Mouse (Mus musculus) lung, embryonic 15.5 days (tissue): ENCODE results near the gene Fam171a1. TPM values are rescaled to one million over a fixed set of nuclear protein-coding genes. Genes with fewer than 3 reads are reported as not detected.
"Not testable (repeated sequence)": the region's sequence is repeated elsewhere in the genome, so short reads cannot be mapped to it uniquely, and the experiment has no call there.

Experiments used
- ATAC-seq: fragments of 200-750 bp; cut with Nextera tagmentation; 2 replicates; pipeline ENCODE4 v1.8.0; 2017; ENCODE audit warnings: moderate number of reproducible peaks, borderline replicate concordance; ENCODE audit not compliant: low FRiP score, low TSS enrichment; ENCODE audit errors: extremely low read depth
- H3K27ac ChIP-seq: fragments of 300-500 bp; sonication (generic); 2 replicates; pipeline ENCODE4 v1.5.1; 2015; ENCODE audit warnings: moderate library complexity, mild to moderate bottlenecking, inconsistent platforms
- H3K27me3 ChIP-seq: fragments of 300-500 bp; sonication (generic); 2 replicates; pipeline ENCODE4 v1.6.1; 2015; ENCODE audit warnings: inconsistent platforms
- H3K36me3 ChIP-seq: fragments of 300-500 bp; sonication (generic); 2 replicates; pipeline ENCODE4 v1.6.1; 2015; ENCODE audit warnings: inconsistent platforms
- H3K4me1 ChIP-seq: fragments of 300-500 bp; sonication (generic); 2 replicates; pipeline ENCODE4 v1.6.1; 2015; ENCODE audit warnings: inconsistent platforms
- H3K4me2 ChIP-seq: fragments of 300-500 bp; sonication (generic); 2 replicates; pipeline ENCODE4 v1.6.1; 2015; ENCODE audit warnings: inconsistent platforms, mild to moderate bottlenecking, moderate library complexity
- H3K4me3 ChIP-seq: fragments of 300-500 bp; sonication (generic); 2 replicates; pipeline ENCODE4 v1.5.1; 2015; ENCODE audit warnings: mild to moderate bottlenecking, inconsistent platforms
- H3K9ac ChIP-seq: fragments of 300-500 bp; sonication (generic); 2 replicates; pipeline ENCODE4 v1.6.1; 2015; ENCODE audit warnings: inconsistent platforms
- H3K9me3 ChIP-seq: fragments of 300-500 bp; sonication (generic); 2 replicates; pipeline ENCODE4 v1.6.1; 2016; ENCODE audit warnings: inconsistent platforms
- WGBS: fragments of 180-500 bp; shearing (Covaris S2); methylation state at CpG from one replicate; pipeline ENCODE4 v1.1.7; 2015; 5-methylcytosine and 5-hydroxymethylcytosine counted together
- polyA plus RNA-seq: library from polyadenylated mRNA; unstranded; fragments of >200 nt; fragmentation: Nextera tagmentation; extraction: Ambion mirVana; gene quantifications from 2 replicates; pipeline ENCODE4 v1.2.1, GENCODE M21; 2015

Fam171a1 gene
- polyA plus RNA-seq: 51.7 and 56.2 TPM in 2 replicates

DNA sequence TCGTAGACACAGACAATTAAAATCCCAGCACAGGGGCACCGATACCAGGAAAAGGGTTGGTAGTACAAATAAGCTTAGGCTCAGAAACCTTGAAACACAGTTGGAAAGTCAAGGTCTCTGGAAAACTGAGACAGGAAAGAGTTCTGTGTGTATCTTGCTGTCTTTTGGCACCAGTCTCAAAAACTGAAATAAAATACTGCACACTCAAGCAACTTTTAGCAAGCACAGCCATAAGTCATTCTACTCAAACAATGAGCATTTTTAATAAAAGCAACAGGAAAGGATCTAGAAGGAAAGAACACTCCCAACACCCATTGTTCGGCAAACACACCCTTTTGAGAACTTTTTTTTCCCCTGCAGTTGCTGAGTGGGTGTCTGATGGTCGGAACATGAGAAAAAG lies at the start of gene Fam171a1:
Gene Fam171a1 (plus strand): TSS at position 359 of the 400 bp plus-strand sequence.
- ATAC-seq: no peak
- H3K9me3 ChIP-seq: no peaks in the 10 kb centered on the region
- peak within 1 kb of the TSS; percentile 64 for H3K27ac ChIP-seq
- 0 out of 2 replicates have a peak within 1 kb of the TSS, but pooled peaks have one; percentile 5 for H3K4me3 ChIP-seq
- H3K4me1 ChIP-seq: no peaks in the 10 kb centered on the region
- no peak within 1 kb of the TSS for H3K9ac ChIP-seq
- H3K36me3 ChIP-seq: no peaks in the 10 kb centered on the region
- H3K27me3 ChIP-seq: no peaks in the 10 kb centered on the region
- 56% methylated on average over 4 of the region's 4 CpGs for whole genome bisulfite sequencing
- H3K4me2 ChIP-seq: no peak within 1 kb of the TSS; the same call in 1 of the 2 replicates

DNA sequence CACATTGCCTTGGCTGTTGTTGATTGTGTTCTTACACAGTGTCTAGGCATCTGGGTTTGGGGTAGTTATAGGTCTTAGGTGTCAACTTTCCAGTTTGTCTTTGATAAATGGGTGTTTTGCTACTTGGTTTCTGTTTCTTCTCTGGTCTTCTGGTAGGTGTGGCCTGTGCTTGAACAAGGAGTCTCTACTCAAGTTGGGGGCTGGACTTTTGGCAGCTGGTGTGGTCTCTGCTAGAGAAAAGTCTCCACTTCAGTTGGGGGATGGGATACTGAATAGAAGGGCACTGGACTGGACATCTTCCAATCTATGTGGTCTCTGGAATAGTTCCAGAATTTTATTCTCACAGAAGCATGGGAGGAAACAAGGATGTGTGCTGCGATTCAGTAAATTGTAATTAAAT lies 44.9 kb upstream of the Fam171a1 start:
- WGBS: 92% methylated on average over 1 of the region's 1 CpGs
- Histone ChIP-seq H3K27me3 (no peaks in the 10 kb centered on the region), H3K36me3 (no peaks in the 10 kb centered on the region), H3K27ac (no peak overlapping the region), H3K9ac (no peak overlapping the region), H3K4me3 (no peak overlapping the region), H3K4me1 (no peaks in the 10 kb centered on the region), H3K9me3 (0 out of 2 replicates have a peak, but pooled peaks cover 4% of the 10 kb centered on the region), H3K4me2 (no peak overlapping the region)
- ATAC-seq: no peak

DNA sequence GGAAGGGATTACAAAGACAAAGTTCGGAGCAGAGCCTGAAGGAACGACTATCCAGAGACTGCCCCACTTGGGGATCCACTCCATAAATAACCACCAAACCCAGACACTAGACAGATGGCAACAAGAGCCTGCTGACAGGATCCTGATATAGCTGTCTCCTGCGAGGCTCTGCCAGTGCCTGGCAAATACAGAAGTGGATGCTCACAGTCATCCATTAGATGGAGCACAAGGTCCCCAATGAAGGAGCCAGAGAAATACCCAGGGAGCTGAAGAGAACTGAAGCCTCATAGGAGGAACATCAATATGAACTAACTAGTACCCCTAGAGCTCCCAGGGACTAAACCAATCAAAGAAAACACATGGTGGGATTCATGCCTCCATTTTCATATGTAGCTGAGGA lies 25.7 kb upstream of the Fam171a1 start:
- H3K27ac ChIP-seq: not testable (repeated sequence)

DNA sequence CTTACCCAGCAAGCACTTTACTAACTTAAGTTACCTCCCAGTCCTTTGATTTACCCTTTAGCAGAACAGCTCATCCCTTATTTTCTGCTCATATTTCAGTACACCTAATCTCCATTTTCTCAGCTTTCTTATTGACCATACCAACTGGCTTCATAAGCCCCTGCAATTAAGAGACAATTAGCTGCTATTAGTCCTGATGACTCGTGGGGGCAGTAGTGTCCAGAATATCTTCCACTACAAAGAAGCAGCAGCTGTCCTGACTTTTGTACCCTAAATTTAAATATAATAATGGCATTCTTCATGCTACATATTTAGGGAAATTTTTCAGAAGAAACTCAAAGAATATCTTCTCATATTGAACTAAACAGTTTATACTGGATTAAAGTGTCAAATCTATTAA lies 24.8 kb upstream of the Fam171a1 start:
- Histone ChIP-seq H3K27ac (no peak overlapping the region), H3K27me3 (no peaks in the 10 kb centered on the region), H3K4me1 (no peaks in the 10 kb centered on the region), H3K4me3 (no peak overlapping the region), H3K9me3 (no peaks in the 10 kb centered on the region), H3K4me2 (no peak overlapping the region), H3K9ac (no peak overlapping the region), H3K36me3 (no peaks in the 10 kb centered on the region)
- 19% methylated on average over 1 of the region's 1 CpGs for WGBS
- ATAC-seq: no peak

More for the DNA sequence above, 25.7 kb upstream of the Fam171a1 start:
- not testable (repeated sequence) for H3K27me3 ChIP-seq, H3K9ac ChIP-seq, H3K4me1 ChIP-seq, H3K36me3 ChIP-seq, H3K4me3 ChIP-seq, H3K4me2 ChIP-seq, ATAC-seq, H3K9me3 ChIP-seq
- 76% methylated on average over 3 of the region's 3 CpGs for WGBS

DNA sequence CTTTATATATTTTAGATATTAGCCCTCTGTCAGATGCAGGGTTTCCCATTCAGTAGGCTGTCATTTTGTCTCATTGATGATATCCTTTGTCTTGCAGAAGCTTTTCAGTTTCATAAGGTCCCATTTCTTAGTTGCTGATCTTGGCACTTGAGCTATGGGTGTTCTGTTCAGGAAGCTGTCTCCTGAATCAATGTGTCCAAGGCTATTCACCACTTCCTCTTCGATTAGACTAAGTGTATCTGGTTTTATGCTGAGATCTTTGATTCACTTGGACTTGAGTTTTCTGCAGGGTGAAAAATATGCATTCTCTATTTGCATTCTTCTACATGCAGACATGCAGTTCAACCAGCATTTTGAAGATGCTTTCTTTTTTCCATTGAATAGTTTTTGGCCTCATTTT lies 17.9 kb upstream of the Fam171a1 start:
- Histone ChIP-seq H3K4me1 (no peaks in the 10 kb centered on the region), H3K36me3 (no peaks in the 10 kb centered on the region), H3K9ac (no peak overlapping the region), H3K9me3 (no peaks in the 10 kb centered on the region), H3K27ac (no peak overlapping the region), H3K4me3 (no peak overlapping the region), H3K4me2 (no peak overlapping the region), H3K27me3 (no peaks in the 10 kb centered on the region)
- WGBS: 57% methylated on average over 1 of the region's 1 CpGs
- no peak for ATAC-seq

DNA sequence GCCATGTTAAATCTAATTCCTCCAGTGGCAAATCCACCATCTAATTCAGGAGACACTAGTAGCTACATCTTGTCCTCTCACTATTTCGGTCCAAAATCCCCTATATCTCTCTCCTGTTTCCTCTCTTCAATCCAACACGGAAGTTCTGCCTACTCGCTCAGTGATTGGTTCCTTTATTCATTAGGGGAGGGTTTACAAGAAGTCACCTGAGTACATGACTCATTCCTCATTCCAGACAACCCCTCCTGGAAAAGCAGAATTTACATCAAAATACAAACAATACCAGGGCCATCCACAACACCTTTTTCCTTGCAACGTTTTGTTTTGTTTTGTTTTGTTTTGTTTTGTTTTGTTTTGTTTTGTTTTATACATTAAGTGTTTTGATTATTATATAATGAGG lies 14.1 kb upstream of the Fam171a1 start:
- Histone ChIP-seq H3K4me1 (no peaks in the 10 kb centered on the region), H3K9me3 (no peaks in the 10 kb centered on the region), H3K4me2 (no peak overlapping the region), H3K27me3 (no peaks in the 10 kb centered on the region), H3K9ac (no peak overlapping the region), H3K36me3 (no peaks in the 10 kb centered on the region), H3K4me3 (no peak overlapping the region), H3K27ac (no peak overlapping the region)
- no peak for ATAC-seq
- 71% methylated on average over 4 of the region's 4 CpGs for WGBS

DNA sequence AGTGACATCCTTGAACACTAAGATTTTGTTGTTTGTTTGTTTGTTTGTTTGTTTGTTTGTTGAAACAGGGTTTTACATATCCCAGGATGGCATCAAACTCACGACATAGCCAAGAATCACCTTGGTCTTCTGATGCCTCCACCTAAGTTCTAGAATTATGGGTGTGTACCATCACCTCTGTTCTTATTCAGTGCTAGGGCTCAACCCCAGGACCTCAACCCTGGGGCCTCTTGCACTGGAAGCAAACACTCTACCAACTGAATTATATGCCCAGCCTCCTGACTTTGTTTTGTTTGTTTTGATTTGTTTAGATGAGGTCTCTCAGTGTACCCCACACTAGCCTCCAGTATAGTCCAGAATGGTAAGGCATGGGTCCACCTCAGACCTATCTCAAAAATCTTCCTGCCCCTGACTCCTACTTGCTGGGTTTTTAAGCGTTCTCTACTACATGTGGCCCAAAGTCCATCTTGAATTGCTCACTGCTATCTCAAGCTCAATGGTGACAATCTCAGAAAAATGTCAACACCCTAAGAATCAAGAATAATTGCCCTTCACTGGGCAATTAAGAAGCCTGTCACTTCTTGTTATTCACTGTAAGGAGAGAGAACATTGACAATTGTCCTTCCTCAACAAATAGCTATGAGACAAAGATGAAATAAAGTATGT lies 12.6 kb upstream of the Fam171a1 start:
- no peaks in the 10 kb centered on the region for H3K36me3 ChIP-seq
- no peak overlapping the region for H3K27ac ChIP-seq
- H3K27me3 ChIP-seq: no peaks in the 10 kb centered on the region
- no peak for ATAC-seq
- no peaks in the 10 kb centered on the region for H3K4me1 ChIP-seq
- no peaks in the 10 kb centered on the region for H3K9me3 ChIP-seq
- no peak overlapping the region for H3K4me3 ChIP-seq
- no peak overlapping the region for H3K9ac ChIP-seq
- no peak overlapping the region for H3K4me2 ChIP-seq
- 76% methylated on average over 2 of the region's 2 CpGs for WGBS

DNA sequence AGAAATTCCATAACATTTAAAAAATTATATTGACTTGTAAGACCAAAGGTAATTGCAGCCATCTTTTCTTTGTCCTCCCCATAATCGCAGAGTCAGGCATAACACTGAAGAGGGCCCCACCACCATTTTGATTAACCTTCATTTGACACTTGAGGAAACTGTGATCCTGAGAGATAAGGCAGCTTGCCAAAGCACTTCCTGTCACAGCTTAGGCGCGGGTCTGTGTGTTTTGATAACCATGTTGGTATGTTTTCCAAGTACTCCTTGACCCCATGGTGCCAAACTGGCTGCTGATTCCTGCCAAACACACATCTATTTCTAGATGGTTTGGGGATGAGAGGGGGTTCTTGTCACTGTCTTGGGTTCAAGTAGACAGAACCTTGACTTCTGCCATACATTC lies 11.7 kb upstream of the Fam171a1 start:
- ATAC-seq: no peak
- H3K9ac ChIP-seq: no peak overlapping the region
- H3K4me3 ChIP-seq: no peak overlapping the region
- WGBS: 30% methylated on average over 3 of the region's 3 CpGs
- H3K4me1 ChIP-seq: no peaks in the 10 kb centered on the region
- no peaks in the 10 kb centered on the region for H3K27me3 ChIP-seq
- H3K9me3 ChIP-seq: no peaks in the 10 kb centered on the region
- H3K27ac ChIP-seq: no peak overlapping the region
- no peak overlapping the region for H3K4me2 ChIP-seq
- H3K36me3 ChIP-seq: no peaks in the 10 kb centered on the region

DNA sequence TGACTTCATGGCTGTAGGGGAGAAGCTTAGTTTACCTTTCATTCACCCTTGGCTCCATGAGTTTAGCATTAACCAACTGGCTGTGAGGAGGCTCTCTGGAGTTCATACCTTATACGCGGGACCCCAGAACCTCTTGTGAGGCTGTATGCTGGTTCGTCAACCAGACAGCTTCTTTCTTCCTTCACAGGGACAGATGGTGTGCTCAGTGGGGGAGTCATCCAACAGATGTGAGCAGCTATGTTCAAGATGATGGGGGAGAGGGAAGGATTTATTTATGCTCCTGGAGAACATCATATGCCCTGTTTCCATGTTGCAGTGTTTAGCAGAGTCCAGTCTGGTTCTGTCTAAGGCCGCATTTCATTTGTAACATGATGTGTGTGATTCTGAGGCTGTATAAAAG lies 6.6 kb upstream of the Fam171a1 start:
- no peak overlapping the region for H3K4me2 ChIP-seq
- ATAC-seq: no peak
- no peaks in the 10 kb centered on the region for H3K36me3 ChIP-seq
- WGBS: 76% methylated on average over 4 of the region's 4 CpGs
- no peak overlapping the region for H3K27ac ChIP-seq
- H3K9me3 ChIP-seq: no peaks in the 10 kb centered on the region
- H3K4me1 ChIP-seq: no peaks in the 10 kb centered on the region
- H3K27me3 ChIP-seq: no peaks in the 10 kb centered on the region
- H3K9ac ChIP-seq: no peak overlapping the region
- H3K4me3 ChIP-seq: no peak overlapping the region

DNA sequence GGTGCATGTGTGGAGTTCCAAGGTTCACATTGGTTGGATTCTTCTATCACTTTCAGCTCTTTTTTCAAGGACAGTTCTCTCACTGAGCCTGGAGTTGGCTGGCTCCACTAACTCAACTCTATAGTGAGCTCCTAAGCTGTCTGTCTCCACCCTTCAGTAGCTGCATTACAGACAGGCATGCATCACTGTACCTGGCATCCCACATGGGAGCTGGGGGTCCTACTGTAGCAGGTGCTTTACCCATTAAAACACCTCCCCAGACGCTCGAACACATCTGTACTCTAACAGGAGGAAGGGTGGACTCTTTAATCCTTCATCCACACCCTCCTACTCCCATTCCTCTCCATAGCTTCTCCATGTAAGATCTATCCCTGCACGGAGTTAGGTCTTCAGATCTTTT lies 5.6 kb upstream of the Fam171a1 start:
- Histone ChIP-seq H3K27ac (no peak overlapping the region; the same call in 1 of the 2 replicates), H3K4me3 (no peak overlapping the region), H3K36me3 (no peaks in the 10 kb centered on the region), H3K4me2 (no peak overlapping the region), H3K27me3 (no peaks in the 10 kb centered on the region), H3K9ac (no peak overlapping the region), H3K4me1 (no peaks in the 10 kb centered on the region), H3K9me3 (no peaks in the 10 kb centered on the region)
- 68% methylated on average over 3 of the region's 3 CpGs for WGBS
- ATAC-seq: no peak

DNA sequence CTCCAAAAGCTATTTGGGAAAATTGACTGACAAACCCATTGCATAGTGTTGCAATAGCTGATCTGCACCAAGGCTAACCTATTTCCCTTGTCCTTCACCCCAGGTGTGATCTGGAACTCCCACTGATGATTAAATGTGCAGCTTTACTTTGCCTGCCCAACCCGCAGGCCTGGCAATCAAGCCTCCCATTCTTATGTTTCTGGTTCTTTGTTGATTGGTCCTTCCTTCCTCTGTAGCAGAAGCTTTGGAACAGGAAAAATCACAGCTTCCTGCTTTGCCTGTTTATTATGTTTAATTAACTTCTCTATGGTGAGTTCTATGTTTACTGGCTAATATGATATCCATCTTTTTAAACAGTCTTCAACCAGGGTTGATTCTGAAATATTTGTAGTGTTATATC lies 5.2 kb upstream of the Fam171a1 start:
- H3K9me3 ChIP-seq: no peaks in the 10 kb centered on the region
- no peaks in the 10 kb centered on the region for H3K27me3 ChIP-seq
- H3K4me3 ChIP-seq: no peak overlapping the region
- H3K27ac ChIP-seq: no peak overlapping the region; the same call in 1 of the 2 replicates
- no peak overlapping the region for H3K9ac ChIP-seq
- no peak overlapping the region for H3K4me2 ChIP-seq
- no peak; the same call in 1 of the 2 replicates for ATAC-seq
- 67% methylated on average over 1 of the region's 1 CpGs for WGBS
- H3K4me1 ChIP-seq: no peaks in the 10 kb centered on the region
- H3K36me3 ChIP-seq: no peaks in the 10 kb centered on the region

DNA sequence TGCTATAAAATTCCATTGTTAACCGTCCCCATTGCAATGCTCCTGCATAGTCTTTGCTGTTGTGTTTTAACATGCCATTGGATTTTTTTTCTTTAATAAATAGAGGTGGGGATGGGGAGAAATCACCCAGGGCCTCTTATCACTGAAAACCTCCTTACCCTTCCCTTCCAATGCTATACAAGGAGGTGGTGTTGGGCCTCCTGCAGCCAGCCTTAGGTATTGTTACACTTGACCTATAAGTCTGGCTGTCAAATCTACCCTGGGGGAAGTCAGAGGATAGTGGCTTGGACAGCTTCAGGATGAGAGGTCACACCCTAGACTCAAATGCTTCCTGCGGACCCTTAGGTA lies 3.8 kb downstream of the Fam171a1 start:
- Histone ChIP-seq H3K4me3 (peak overlapping the region; percentile 82), H3K27ac (no peak overlapping the region), H3K9ac (no peak overlapping the region), H3K27me3 (no peaks in the 10 kb centered on the region), H3K4me1 (peaks cover 18% of the 10 kb centered on the region; the same call in 1 of the 2 replicates), H3K4me2 (peak overlapping the region; percentile 65), H3K36me3 (no peaks in the 10 kb centered on the region), H3K9me3 (no peaks in the 10 kb centered on the region)
- ATAC-seq: no peak
- WGBS: 30% methylated on average over 2 of the region's 2 CpGs
